Mouse (Mus musculus) intestine, embryonic 15.5 days (tissue): Measurements from ENCODE around the gene Gzmd. TPM values are rescaled to one million over a fixed set of nuclear protein-coding genes. Genes with fewer than 3 reads are reported as not detected.
"Not testable (repeated sequence)": the region's sequence is repeated elsewhere in the genome, so short reads cannot be mapped to it uniquely, and the experiment has no call there.

Experiments
- ATAC-seq: fragments of 200-750 bp; cut with Nextera tagmentation; 2 replicates; pipeline ENCODE4 v1.8.0; 2017; ENCODE audit warnings: moderate TSS enrichment, moderate library complexity
- H3K27ac ChIP-seq: fragments of 300-500 bp; sonication (generic); 2 replicates; pipeline ENCODE4 v1.5.1; 2015; ENCODE audit warnings: mild to moderate bottlenecking, inconsistent platforms
- H3K27me3 ChIP-seq: fragments of 300-500 bp; sonication (generic); replicated peaks from 2 replicates; pipeline ENCODE4 v1.6.1; 2015; ENCODE audit warnings: inconsistent platforms
- H3K36me3 ChIP-seq: fragments of 300-500 bp; sonication (generic); 2 replicates; pipeline ENCODE4 v1.6.1; 2015; ENCODE audit warnings: inconsistent platforms
- H3K4me1 ChIP-seq: fragments of 300-500 bp; sonication (generic); replicated peaks from 2 replicates; pipeline ENCODE4 v1.6.1; 2015; ENCODE audit warnings: inconsistent platforms
- H3K4me2 ChIP-seq: fragments of 300-500 bp; sonication (generic); replicated peaks from 2 replicates; pipeline ENCODE4 v1.6.1; 2015; ENCODE audit warnings: mild to moderate bottlenecking, inconsistent platforms
- H3K4me3 ChIP-seq: fragments of 300-500 bp; sonication (generic); replicated peaks from 2 replicates; pipeline ENCODE4 v1.5.1; 2015; ENCODE audit warnings: inconsistent platforms
- H3K9ac ChIP-seq: fragments of 300-500 bp; sonication (generic); 2 replicates; pipeline ENCODE4 v1.6.1; 2015; ENCODE audit warnings: inconsistent platforms
- H3K9me3 ChIP-seq: fragments of 300-500 bp; sonication (generic); 2 replicates; pipeline ENCODE4 v1.6.1; 2016; ENCODE audit warnings: inconsistent platforms
- WGBS: fragments of 180-500 bp; shearing (Covaris S2); methylation state at CpG from one replicate; pipeline ENCODE4 v1.1.7; 2015; 5-methylcytosine and 5-hydroxymethylcytosine counted together
- polyA plus RNA-seq: library from polyadenylated mRNA; unstranded; fragments of >200 nt; fragmentation: Nextera tagmentation; extraction: Ambion mirVana; gene quantifications from 2 replicates; pipeline ENCODE4 v1.2.1, GENCODE M21; 2015

The Gzmd gene
- polyA plus RNA-seq = not detected in 2 replicates

DNA sequence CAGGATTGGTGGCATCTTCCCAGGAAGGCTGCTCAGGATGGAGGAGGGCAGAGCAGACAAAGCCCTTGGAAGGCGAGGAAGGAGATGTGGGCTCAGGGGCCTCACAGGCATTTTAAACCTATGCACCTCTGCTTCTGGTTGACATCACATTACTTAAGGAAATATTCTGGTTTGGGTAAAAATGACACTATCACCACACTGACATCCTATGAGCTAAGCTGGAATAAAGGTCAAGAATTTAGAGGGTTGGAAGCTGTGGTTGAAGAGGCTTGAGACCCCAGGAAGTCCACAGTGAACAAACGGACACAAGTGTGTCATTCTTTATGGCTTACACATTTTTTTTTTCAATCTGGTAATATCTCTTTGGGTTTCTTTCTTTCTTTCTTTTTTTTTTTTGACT, at the start of gene Gzmd:
TSS of gene Gzmd (minus strand) at position 101 of the 400 bp plus-strand sequence.
- H3K27ac ChIP-seq, H3K9me3 ChIP-seq, H3K4me1 ChIP-seq, ATAC-seq, H3K4me3 ChIP-seq, H3K4me2 ChIP-seq, H3K36me3 ChIP-seq, H3K27me3 ChIP-seq, H3K9ac ChIP-seq: not testable (repeated sequence)
- 73% methylated on average over 2 of the region's 2 CpGs for WGBS

- H3K4me3 ChIP-seq, H3K27ac ChIP-seq, H3K4me1 ChIP-seq, H3K36me3 ChIP-seq, H3K4me2 ChIP-seq, H3K9ac ChIP-seq, H3K9me3 ChIP-seq, H3K27me3 ChIP-seq, ATAC-seq: not testable (repeated sequence)
- WGBS = 24% methylated on average over 8 of the region's 8 CpGs
Measured at GRCm38 (mm10) chr14:56177651-56178050, 45.2 kb upstream of the Gzmd start.

GRCm38 (mm10) chr14:56174499-56174898, 42.1 kb upstream of the Gzmd start, which contains the start of gene Gzmn:
TSS of gene Gzmn (minus strand) at chr14:56174599.
- WGBS = 90% methylated on average over 5 of the region's 5 CpGs
- no peaks in the 10 kb centered on the region for H3K36me3 ChIP-seq

DNA sequence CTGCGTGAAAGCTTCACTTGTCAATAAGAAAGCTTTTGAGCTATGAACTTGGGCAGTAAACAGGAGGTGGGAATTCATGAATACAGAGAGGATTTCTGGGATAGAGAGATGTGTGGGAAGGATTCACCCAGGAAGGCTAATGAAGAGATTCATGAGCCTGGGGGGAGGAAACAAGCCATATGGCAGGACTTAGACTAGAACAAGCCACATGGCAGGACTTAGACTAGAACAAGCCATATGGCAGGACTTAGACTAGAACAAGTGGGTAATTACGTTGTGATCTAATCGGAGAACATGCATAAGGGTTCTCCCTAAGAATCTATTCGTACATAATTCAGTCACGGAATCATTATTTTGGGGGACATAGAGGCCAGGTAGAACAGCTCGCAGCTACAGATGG, 41.0 kb upstream of the Gzmd start:
- Histone ChIP-seq H3K9me3 (no peaks in the 10 kb centered on the region), H3K4me1 (no peaks in the 10 kb centered on the region), H3K4me2 (no peak overlapping the region), H3K4me3 (no peak overlapping the region), H3K27ac (no peak overlapping the region), H3K27me3 (no peaks in the 10 kb centered on the region), H3K9ac (no peak overlapping the region), H3K36me3 (no peaks in the 10 kb centered on the region)
- ATAC-seq = no peak
- 90% methylated on average over 6 of the region's 6 CpGs for WGBS

More at GRCm38 (mm10) chr14:56174499-56174898, 42.1 kb upstream of the Gzmd start, which contains the start of gene Gzmn:
- Histone ChIP-seq H3K27ac (no peak within 1 kb of the TSS), H3K27me3 (no peaks in the 10 kb centered on the region), H3K9ac (no peak within 1 kb of the TSS), H3K4me1 (no peaks in the 10 kb centered on the region), H3K4me3 (no peak within 1 kb of the TSS), H3K9me3 (no peaks in the 10 kb centered on the region), H3K4me2 (no peak within 1 kb of the TSS)
- ATAC-seq = no peak

- H3K9ac ChIP-seq = no peak overlapping the region
Measured at GRCm38 (mm10) chr14:56172744-56173143, 40.3 kb upstream of the Gzmd start.

DNA sequence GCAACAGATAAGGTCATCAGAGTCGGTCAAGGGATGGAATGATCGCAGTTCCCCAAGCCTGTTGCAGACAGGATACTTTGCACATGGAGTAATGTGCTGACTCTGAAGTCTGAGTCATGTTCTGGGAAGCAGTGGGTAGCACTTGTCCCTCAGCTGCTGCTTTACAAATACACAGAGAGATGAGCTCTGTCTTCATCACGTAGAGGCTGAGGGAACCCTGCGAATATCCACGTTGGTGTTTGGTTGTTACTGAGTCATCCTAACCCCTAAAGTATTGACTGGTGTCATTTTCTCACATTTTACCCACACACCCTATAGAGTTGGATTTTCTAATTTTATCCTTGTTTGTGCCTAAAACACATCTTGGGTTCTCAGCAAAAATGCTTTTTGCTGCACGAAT, 35.6 kb upstream of the Gzmd start:
- Histone ChIP-seq H3K4me2 (no peak overlapping the region), H3K27me3 (no peaks in the 10 kb centered on the region), H3K9me3 (no peaks in the 10 kb centered on the region), H3K4me3 (no peak overlapping the region), H3K4me1 (no peaks in the 10 kb centered on the region), H3K36me3 (no peaks in the 10 kb centered on the region), H3K9ac (no peak overlapping the region), H3K27ac (no peak overlapping the region)
- WGBS = 72% methylated on average over 6 of the region's 6 CpGs
- ATAC-seq = no peak

More at GRCm38 (mm10) chr14:56172744-56173143, 40.3 kb upstream of the Gzmd start:
- no peaks in the 10 kb centered on the region for H3K36me3 ChIP-seq
- H3K4me1 ChIP-seq = no peaks in the 10 kb centered on the region
- H3K27me3 ChIP-seq = no peaks in the 10 kb centered on the region
- ATAC-seq = no peak
- no peak overlapping the region for H3K27ac ChIP-seq
- no peaks in the 10 kb centered on the region for H3K9me3 ChIP-seq
- no peak overlapping the region for H3K4me2 ChIP-seq
- 91% methylated on average over 5 of the region's 5 CpGs for WGBS
- H3K4me3 ChIP-seq = no peak overlapping the region

GRCm38 (mm10) chr14:56162109-56162508, 29.7 kb upstream of the Gzmd start:
- ATAC-seq = no peak
- no peaks in the 10 kb centered on the region for H3K9me3 ChIP-seq

GRCm38 (mm10) chr14:56159479-56159878, 27.1 kb upstream of the Gzmd start, which contains the start of gene Gzmg:
TSS of gene Gzmg (minus strand) at chr14:56159579.
- H3K36me3 ChIP-seq, H3K27me3 ChIP-seq, H3K9ac ChIP-seq, H3K27ac ChIP-seq, H3K4me1 ChIP-seq, H3K4me3 ChIP-seq, ATAC-seq, H3K4me2 ChIP-seq, H3K9me3 ChIP-seq: not testable (repeated sequence)
- 88% methylated on average over 2 of the region's 2 CpGs for WGBS

More at GRCm38 (mm10) chr14:56162109-56162508, 29.7 kb upstream of the Gzmd start:
- Histone ChIP-seq H3K4me1 (no peaks in the 10 kb centered on the region), H3K36me3 (no peaks in the 10 kb centered on the region), H3K9ac (no peak overlapping the region), H3K27ac (no peak overlapping the region), H3K4me3 (no peak overlapping the region), H3K27me3 (no peaks in the 10 kb centered on the region), H3K4me2 (no peak overlapping the region)
- WGBS = 82% methylated on average over 2 of the region's 2 CpGs

GRCm38 (mm10) chr14:56155340-56155739, 22.9 kb upstream of the Gzmd start:
- H3K4me2 ChIP-seq = no peak overlapping the region
- 64% methylated on average over 2 of the region's 2 CpGs for WGBS
- no peaks in the 10 kb centered on the region for H3K27me3 ChIP-seq
- no peak overlapping the region for H3K4me3 ChIP-seq
- no peaks in the 10 kb centered on the region for H3K9me3 ChIP-seq
- H3K9ac ChIP-seq = no peak overlapping the region
- no peak for ATAC-seq
- no peaks in the 10 kb centered on the region for H3K4me1 ChIP-seq
- H3K27ac ChIP-seq = no peak overlapping the region
- H3K36me3 ChIP-seq = no peaks in the 10 kb centered on the region

- not testable (repeated sequence) for H3K4me3 ChIP-seq, H3K4me1 ChIP-seq, H3K9ac ChIP-seq, H3K27ac ChIP-seq, H3K9me3 ChIP-seq, ATAC-seq, H3K36me3 ChIP-seq, H3K4me2 ChIP-seq, H3K27me3 ChIP-seq
- WGBS = 86% methylated on average over 1 of the region's 1 CpGs
Measured at GRCm38 (mm10) chr14:56133675-56134074, 1.3 kb upstream of the Gzmd start.

DNA sequence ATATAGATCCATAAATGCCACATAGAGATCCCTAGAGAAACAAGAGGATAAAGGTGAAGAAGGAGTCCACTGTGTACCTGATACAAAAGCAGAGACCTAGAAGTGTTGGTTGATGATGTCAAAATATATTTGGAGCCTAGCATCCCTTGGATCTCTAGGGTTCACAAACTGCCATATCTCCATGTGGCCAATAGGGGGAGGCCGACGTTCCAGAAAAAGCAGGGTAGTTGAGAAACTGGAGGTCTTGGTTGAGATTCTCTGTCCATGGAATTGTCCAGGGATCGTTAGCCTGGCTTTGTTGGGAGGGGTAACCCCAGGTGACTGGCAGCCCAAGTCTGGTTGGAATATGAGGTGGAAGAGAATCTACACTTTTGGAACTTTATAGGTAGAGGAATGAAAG, 4.1 kb downstream of the Gzmd start:
- H3K4me1 ChIP-seq = no peaks in the 10 kb centered on the region
- no peak for ATAC-seq
- no peak overlapping the region for H3K27ac ChIP-seq
- no peak overlapping the region for H3K4me2 ChIP-seq
- no peak overlapping the region for H3K4me3 ChIP-seq
- 54% methylated on average over 3 of the region's 3 CpGs for whole genome bisulfite sequencing
- no peaks in the 10 kb centered on the region for H3K27me3 ChIP-seq
- H3K9ac ChIP-seq = no peak overlapping the region
- no peaks in the 10 kb centered on the region for H3K9me3 ChIP-seq
- H3K36me3 ChIP-seq = no peaks in the 10 kb centered on the region

DNA sequence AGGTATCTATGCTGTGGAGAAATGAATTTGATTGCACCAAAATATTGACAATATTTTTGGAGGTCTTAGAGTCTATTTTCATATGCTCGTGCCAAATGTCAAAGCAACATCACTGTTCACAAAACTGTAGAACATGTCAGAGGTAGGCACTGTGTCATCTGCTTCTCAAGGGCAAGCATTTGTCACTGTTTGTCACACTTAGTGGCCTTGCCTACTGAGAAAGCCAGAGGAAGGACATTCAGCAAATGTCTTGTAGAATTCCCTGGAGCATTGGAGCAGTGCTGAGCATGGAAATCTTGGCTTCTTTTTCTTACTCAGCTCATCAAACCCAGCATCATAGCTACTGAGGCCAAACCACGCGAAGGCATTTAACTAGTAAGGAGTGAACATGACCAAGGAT, 8.9 kb downstream of the Gzmd start:
- Histone ChIP-seq H3K4me1 (no peaks in the 10 kb centered on the region), H3K36me3 (no peaks in the 10 kb centered on the region), H3K9me3 (no peaks in the 10 kb centered on the region), H3K9ac (no peak overlapping the region), H3K4me2 (no peak overlapping the region), H3K27me3 (no peaks in the 10 kb centered on the region), H3K27ac (no peak overlapping the region), H3K4me3 (no peak overlapping the region)
- ATAC-seq = no peak
- WGBS = 84% methylated on average over 3 of the region's 3 CpGs

- Histone ChIP-seq H3K27ac (no peak within 1 kb of the TSS), H3K36me3 (no peaks in the 10 kb centered on the region), H3K4me1 (no peaks in the 10 kb centered on the region), H3K4me3 (no peak within 1 kb of the TSS), H3K4me2 (no peak within 1 kb of the TSS), H3K9ac (no peak within 1 kb of the TSS), H3K27me3 (no peaks in the 10 kb centered on the region), H3K9me3 (no peaks in the 10 kb centered on the region)
- ATAC-seq = no peak
Measured at GRCm38 (mm10) chr14:56120525-56120924, 11.9 kb downstream of the Gzmd start, which contains the start of gene Gzme. TSS of gene Gzme (minus strand) at chr14:56120625.
